Mouse (Mus musculus) activated CD4-positive, CD25-positive, alpha-beta regulatory T cell, adult 4 months (primary cell): Measurements from ENCODE around the gene Lin28a. TPM values are rescaled to one million over a fixed set of nuclear protein-coding genes. Genes with fewer than 3 reads are reported as not detected.
"Not testable (repeated sequence)": the region's sequence is repeated elsewhere in the genome, so short reads cannot be mapped to it uniquely, and the experiment has no call there.

Source experiments
- ATAC-seq: one replicate; pipeline ENCODE4 v1.8.0; 2017
- polyA plus RNA-seq, 2 experiments: library from polyadenylated mRNA; unstranded; fragments of 100-300 nt; shearing (Covaris generic); gene quantifications; one replicate each; pipeline ENCODE4 v1.2.1; 2017

The Lin28a gene
- polyA plus RNA-seq, 2 experiments from 2014 or later, result not detected

DNA sequence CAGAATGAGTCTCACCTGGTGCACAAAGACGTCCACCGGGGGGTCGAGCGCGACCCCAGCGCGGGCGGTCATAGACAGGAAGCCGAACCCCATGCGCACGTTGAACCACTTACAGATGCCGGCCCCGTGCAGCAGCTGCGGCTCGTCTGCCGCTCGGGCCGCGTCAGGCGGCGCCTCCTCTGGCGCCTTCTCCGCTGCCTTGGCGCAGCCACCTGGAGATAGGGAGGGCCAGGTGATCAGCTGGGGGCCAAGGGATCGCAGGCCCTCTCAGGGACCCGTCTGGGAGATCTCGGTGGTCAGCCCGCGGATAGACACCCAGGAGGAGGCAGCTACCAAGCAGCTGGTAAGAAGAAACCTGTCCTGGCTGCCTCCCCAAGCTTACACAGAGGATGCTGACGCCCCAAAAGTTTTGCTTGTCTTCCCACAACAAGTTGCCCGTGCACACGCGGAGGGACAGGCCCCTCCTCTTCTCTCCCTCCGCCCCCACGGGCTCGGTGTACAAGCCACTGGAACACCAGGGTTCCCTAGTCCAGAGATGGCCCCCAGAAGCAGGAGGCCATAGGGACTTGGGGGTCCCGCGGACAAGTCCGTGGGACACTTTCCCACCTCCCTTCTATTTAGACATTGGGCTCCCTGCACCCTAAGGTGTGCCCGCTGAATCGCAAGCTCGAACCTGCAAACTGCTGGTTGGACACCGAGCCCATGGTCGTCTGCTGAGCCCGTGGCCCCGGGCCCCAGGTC is 433 bp downstream of the Lin28a start:
- ATAC-seq, result no peak

DNA sequence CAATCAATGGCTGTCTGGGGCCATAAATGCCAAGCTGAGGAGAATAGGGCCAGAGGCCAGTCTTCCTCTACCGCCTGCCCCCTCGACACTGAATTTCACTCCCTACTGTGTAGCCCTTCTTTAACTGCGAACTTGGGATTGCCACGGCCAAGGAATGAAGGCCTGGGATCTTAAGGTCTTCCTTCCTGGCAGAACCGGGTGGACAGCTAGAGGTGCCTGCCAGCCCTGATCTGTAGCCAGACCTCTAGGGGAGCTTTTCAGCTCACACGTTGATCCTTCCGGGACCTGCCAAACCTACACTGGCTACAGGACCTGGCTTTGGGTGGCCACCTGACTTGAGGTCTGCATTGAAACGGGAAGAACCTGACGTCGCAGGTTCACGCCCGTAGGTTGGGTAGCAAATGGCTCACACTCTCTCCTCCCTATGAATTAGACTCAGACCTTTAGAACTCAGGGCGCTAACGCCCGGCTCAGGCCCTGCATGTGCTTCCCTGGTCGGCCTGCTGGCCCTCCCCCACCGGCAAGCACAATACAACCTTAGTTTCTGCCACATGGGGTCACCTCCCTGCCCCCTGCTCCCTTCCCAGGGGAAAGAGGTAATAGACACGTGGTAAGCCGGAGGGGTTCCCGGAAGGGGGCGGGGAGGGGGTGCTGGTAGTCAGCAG is 1.3 kb downstream of the Lin28a start:
- ATAC-seq, result no peak

DNA sequence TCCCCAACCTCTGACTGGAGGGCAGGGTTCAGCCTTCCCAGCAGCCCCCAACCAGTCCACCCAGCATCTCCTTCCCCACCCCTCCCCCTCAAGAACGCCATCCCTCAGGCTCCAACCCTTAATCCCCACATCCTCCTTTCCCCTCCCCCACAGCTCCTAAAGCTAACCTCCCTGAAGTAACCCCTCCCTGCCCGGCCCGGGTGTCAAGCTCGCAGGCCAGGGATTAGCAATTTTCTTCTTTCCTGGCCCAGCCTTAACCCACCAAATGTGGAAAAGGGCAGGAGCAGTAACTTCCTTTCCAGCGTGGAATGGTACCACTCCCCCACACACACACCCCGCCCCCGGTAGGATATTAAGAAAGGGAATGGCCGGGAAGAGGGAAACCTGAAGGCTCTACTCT is 1.9 kb downstream of the Lin28a start:
- no peak for ATAC-seq

DNA sequence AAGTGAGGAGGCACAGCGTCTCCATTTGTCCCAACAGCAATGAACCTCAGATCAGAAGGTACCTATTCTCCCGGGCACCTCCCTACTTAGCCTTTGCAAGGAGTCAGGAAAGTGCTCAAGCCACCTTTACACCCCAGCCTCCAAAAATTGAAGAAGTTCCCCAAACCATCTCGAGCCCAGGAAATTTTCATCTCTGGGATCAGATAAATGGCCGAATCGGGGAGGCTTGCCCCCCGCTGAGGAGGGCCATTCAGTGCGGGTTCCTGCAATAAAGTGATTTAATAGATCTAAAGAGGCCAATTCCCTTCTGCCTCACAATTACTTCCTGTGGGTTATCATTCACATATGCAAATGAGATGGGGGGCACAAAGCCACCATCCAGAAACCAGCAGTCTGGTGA is 2.4 kb downstream of the Lin28a start:
- no peak for ATAC-seq

DNA sequence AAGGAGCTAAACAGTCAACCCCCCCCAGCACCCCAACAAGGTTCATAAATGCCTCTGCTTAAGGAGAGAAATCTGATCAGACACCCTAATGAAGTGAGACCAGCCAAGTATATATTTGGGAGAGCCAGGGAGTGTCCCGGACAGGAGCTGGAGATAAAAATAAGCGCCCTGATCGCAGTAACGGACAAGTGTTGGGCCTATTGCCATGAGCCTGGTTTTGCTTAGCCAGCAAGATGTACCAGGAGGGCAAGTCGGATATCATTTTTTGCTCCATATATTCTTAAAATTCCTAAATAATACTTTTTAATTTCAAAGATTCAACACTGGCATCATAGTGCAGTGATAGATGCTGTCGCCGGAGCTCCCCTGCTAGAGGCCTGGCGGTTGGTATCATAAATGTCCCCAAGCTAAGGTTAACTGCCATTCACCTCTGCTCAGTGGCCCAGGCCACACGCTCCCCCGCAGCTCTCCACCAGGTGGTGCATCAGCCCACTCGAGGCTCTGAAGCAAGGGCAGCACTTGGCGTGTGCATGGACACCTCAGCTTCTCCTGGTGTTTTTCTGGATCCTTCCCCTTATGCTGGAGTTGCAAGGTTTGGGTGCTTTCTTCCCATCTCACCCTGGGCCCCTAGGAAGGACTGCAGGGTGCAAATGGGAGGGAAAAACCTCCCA is 5.6 kb downstream of the Lin28a start:
- no peak for ATAC-seq

DNA sequence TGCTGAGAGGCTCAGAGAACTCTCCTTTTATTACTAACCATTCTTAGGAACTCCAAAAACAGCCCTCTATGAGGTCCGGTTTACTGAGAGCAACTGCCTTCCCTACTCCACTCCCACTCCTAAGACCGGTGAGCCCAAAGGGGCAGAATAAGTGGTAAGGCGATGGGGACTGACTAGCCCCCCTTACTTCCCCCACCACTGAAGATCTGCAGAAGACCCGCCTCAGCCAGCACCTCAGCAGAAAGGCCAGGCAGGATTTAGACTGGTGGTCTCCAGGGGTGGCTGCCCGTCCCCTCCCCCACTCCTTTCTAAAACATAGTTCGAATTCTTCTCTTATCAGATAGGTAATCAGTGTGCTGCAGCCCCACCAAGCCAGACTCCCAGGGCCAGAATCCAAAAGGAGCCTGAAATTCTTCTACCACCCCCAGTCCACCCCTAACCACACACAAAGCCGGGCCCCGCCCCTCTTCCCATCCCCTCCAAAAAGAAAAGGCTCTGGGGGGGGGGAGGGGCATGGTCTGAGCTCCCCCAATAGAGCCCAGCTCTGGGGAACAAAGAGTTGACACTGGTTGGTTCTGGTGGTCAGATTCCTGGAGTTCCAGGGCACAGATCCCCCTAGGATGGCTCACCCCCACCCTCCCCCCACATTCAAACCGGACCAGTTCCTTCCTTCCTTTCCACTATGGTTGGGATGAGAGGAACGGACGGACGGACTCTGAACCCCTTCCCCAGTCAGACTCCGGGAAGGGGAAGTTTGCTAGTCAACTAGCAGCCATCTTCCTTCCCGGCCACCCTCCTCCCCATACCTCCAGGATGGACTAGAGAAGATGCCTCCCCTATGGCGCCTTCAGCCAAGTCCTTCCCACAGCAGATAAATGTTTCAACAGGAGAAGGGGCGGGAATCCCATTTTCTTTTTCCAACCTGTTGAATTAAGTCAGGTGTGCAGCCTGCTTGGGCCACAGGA is 6.9 kb downstream of the Lin28a start:
- no peak for ATAC-seq

DNA sequence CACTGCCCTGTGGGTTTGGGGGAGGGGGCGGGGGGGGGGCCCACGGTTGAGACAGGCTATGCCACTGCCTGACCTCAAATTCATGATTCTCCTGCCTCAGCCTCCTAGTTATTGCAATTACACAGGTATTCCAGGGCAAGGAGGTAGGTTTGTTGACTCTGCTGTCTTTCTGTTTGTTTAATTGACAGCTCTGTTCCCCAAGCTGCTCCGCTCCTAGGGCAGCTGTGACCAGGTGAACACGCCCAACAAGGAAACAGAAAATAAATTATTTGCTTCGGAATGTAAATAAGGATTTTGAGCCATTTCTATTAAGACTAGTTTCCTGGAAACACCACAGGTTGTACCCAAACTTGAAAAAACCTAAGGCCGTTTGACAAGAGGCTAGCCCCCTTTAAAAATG is 8.9 kb downstream of the Lin28a start:
- no peak for ATAC-seq

DNA sequence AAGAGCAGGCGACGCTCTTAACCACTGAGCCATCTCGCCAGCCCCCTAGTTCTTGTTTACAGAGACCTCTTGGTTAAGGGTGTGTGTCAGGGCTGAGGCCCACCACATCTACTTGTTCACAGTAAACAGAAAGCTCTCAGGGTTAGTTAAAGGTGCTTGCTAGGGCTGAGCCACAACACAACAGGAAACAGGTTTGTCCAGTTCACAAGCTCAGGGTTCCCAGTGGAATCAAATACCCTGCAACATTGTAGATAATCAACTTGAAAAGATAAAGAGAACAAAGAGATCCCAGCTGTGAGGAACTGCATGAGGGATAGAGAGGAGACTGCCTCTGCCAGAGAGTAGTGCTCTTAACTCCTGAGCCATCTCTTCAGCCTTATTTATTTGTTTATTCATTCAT is 11.8 kb downstream of the Lin28a start:
- no peak for ATAC-seq

DNA sequence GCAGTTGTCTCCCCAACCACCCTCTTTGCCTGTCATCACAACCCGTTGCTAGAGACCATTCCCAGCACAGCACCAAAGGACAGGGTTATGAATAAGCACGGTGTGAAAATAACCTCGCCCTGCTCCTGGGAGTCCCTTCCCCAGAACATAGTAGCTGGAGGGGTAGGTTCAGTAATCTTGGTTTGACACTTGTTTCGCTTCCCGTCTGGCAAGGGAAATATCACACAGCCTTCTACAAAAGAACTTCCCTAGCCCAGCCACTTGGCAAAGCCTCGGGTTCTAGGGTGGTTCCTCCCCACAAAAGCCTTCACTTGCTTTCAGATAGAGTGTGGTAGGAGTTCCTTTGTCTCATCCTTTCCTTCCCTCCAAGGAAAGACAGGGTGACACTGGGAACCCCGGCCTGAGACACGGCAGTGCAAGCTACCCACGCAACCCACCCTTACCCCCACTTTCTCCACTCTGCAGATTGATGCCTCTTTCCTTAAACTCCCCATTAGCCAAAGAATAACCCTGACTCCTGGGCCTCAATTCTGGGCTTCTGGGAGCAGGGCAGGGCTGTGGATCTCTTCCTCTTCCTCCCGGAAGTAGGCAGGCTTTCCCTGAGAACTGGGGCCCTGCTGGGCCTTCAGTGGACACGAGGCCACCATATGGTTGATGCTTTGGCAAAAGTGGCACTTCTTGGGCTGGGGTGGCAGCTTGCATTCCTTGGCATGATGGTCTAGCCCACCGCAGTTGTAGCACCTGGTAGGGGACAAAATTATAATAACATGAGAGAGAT is 12.9 kb downstream of the Lin28a start:
- no peak for ATAC-seq

DNA sequence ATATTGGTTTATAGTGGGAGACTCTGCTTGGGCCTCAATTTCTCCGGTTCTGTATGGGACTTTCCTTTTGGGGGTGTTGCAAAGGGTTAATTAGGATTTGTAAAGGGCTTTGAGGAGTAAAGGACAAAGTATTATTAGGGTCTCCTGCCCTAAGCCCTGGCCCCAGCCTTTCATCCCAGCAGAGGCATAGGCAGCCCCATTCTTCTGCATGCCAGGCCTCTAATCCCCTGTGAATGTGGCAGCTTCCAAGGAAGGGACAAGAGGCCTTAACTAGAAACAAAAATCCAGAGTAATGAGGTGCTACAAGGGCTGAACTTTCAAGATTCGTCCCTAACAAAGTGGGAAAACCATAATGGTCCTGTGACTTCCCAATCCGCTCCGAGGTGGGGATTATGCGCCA is 15.7 kb downstream of the Lin28a start:
- ATAC-seq, result no peak

DNA sequence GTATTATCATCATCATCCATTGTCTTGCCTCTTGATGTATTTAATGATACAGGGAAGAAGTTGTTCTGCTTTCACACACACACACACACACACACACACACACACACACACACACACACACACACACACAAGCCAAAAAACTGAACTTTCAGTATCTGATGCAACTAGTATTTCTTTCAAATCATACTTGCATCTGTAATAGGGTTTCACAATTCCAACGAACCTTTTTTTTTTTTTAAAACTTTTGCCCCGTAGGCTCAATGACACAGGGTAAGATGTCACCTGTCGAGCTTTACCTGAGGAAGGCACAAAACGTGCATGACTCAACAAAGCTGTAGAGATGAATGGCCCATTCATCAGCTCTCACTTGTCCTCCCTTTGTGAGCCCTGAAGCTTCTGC is 16.4 kb downstream of the Lin28a start:
- no peak for ATAC-seq

DNA sequence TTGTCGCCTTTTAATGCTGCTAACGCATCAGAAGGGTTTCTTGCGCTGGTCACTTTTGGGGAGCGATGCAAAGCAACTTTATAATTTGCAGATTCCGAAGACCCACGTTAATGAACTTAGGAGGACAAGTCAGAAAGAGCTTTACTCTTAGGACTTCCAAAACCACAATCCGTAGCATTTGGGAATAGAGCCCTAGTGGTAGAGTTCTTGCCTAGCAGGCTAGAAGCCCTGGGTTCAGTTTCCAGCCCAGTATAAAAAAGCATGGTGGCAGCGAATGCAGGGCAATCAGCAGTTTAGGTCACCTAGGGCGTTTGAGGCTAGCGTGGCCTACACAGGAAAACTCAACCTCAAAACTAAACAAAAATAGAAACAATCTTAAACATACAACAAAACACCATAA is 16.9 kb downstream of the Lin28a start:
- no peak for ATAC-seq

DNA sequence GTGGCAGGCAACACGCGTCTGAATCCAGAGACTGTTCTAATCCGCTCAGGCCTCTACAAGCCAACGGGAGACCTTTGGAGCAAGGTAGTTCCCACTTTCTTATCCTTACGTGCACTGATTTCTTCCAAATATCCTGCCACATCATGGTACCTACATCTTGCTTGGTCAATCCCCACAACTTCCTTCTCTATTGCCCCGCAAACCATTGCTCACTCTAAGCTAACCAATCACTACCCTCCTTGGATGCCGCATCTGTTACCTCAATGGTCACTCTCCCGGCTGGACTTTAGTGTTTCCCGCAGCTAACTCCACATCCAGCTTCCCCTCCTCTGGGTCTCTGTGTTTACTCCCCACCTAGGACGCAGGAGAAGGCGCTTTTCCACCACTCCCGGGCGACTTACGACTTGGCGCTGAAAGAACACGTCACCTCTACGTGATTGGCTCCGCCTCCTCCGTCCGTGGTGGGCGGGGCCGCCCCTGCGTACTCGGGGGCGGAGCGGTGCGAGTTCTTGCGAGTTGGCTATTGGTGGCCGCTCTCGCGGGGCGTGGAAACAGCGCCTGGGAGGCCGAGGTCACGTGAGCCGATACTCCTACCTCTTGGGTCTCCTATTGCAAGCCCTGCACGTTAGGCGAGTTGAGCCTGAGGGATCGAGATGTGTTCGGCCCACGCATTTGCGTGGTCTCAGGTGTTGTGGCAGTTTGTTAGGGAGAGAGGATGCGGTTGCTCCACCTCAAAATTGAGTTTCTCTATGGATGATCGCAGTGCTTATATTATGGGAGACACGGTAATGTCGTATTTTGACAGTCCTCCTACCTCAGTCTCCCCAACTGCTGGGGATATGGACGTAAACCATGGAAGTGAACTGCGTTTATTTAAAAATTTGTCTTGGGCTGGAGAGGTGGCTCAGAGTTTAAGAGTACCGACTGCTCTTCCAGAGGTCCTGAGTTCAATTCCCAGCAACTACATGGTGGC is 17.9 kb downstream of the Lin28a start, which contains the start of gene Dhdds:
Dhdds (minus strand) TSS at position 453 of the 973 bp plus-strand sequence.
- ATAC-seq, result peak; percentile 97

DNA sequence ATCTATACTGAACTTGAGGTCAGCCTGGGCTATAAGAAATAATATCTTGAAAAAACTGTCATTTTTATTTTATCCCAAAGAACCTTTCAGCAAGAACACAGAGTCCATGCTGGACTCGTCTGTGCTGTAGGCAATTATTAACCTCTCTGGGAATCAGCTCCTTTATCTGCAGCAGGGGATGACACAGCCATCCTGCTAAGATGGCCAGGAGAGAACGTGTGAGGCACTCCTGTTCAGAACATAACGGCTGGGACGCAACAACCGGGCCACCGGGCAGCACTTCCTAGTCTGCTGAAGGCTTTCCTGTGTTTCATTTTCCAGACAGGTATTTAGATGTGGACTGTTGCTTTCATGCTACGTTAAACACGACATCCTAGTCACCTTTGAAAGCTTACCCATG is 23.9 kb downstream of the Lin28a start:
- ATAC-seq, result no peak

DNA sequence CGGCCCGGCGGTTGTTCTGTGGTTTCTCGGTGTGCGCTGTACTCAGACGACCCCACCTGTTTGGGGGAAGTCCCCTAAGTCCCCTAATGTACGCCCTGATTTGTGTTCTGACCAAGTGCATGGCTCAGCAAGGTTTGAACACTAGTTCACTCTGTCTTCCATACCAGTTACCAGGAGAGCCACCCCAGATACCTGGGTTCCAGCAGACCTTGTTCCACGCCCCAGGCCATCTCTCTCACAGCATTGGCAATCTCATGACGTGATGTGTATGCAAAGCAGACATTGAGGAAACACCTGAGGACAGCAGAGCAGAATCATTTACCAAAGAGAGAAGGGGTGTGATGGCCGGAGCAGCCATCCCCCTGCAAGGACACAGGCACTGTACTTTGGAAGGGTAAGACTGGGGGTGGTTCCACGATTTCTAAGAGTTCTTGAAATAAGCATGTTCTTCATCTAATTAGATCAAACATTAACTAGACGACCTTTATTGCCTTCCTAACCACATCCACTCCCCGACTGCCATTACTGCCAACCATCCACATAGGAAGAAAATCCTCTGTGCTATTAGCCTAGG is 27.5 kb downstream of the Lin28a start:
- ATAC-seq, result no peak

DNA sequence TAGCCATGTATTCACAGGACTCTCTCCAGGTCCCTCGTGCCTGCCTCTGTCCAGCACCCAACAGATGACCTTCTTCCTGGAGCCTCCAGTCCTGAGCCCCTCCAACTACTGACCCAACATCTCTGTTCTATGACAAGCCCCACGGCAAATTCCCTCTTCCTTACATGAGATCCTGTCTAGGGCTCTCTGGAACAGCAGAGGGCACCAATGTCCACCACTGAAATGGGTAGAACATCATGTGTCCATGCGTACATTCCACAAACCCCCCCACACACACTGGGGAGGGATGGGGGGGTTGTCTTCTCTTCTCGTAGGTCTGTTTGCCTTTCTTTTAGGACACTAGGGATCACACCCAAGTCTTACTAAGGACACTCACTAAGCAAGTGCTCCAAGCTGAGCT is 28.6 kb downstream of the Lin28a start:
- no peak for ATAC-seq

DNA sequence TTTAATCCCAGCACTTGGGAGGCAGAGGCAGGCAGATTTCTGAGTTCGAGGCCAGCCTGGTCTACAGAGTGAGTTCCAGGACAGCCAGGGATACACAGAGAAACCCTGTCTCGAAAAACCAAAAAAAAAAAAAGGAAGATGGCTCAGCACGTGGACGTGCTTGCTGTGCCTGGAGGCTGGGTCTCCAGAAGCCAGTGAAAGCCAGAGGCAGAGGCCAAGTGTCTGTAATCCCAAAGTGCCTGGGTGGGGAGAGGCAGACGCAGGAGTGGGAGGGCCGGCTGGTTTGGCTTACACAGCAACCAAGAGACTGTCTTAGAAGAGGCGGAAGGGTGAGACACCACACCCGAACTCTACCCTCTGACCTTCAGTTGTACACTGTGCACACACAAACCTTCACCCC is 30.4 kb downstream of the Lin28a start:
- not testable (repeated sequence) for ATAC-seq

DNA sequence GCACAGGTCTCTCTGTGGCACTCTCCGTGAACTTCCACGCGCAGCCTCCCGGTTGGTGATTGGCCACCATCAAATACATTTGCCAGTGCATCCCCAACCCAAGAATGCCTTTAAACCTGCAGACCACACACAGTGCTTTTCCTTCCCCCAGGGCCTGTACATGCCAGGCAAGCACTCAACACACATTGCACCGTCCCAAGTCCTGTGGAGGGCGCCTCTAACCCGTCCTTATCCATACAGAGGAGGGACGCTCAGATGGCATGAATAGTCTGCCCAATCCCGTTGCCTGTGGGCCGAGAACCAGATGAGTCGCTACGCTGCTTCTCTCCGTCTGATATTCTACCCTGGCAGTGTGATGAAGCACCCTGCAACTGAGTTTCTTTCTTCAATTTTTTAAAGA is 35.7 kb downstream of the Lin28a start:
- ATAC-seq, result no peak

DNA sequence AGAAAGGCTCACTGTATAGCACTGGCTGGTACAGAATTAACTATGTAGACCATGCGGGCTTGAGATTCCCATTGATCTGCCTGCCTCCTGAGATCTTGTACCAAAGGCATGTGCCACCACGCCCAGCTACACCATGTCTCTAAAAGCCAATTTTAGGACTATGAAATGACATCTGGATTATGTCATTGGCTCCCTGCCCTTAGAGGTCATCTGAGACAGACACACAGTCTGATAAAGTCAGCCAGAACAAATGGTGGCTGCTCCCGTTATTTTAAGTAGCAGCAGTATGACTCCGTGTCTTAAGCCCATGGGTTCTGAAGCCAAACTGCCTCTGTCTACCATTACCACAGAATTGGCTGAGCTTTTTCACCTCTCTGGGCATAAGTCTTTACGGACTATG is 38.1 kb downstream of the Lin28a start:
- no peak for ATAC-seq

DNA sequence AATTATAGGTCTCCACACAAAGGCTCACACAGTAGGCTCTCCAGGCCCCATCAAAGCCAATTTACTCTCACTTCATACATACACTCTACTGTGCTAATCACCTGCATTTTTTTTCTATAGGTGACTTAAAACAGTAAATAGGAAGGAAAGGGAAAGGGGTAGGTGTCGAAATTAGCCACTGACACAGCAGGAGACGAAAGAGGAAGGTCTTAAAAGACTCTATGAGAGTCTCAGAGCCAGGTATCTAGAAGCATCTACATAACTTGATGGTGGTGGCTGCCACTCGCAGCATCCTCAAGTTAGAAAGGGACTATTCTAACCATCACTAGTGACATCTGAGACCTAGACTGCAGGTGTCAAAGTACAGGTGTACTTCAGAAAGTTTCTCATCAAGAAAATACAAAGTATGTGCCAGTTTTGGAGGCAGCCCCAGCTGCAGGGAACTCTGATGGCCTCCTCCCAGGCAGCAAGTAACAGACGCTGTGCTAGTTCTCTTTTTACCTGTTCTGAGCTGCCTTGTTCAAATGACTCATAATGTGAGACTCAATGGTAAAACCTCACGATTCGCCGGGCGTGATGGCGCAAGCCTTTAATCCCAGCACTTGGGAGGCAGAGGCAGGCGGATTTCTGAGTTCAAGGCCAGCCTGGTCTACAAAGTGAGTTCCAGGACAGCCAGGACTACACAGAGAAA is 40.5 kb downstream of the Lin28a start:
- ATAC-seq, result no peak
